Mouse (Mus musculus): ENCODE measurements around the gene Kalrn. TPM values are rescaled to one million over a fixed set of nuclear protein-coding genes. Genes with fewer than 3 reads are reported as not detected.
"Not testable (repeated sequence)": the region's sequence is repeated elsewhere in the genome, so short reads cannot be mapped to it uniquely, and the experiment has no call there.

The Kalrn gene
- polyA plus RNA-seq, 1 experiment from 2014 or later: 16.8 TPM

DNA sequence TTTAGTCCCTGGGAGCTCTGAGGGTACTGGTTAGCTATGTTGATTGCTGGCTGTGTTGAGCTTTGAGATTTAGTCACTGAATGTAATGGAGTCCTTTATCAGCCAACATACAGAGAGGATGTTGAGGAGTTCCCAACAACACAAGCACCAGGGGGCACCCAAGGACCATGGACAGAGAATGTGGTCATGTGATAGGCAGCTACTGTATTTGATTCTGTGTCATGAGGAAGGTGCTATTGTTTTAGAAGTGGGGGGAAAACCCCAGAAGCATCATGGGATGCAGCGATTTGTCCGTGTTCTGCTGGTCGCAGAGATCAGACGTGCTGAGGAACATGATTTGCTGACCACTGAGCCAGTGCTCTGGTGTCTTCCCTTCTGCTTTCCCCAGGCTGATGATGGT lies 269.5 kb downstream of the Kalrn start:
- not testable (repeated sequence) for H3K9ac ChIP-seq (ENCODE audit: low read length); H3K4me2 ChIP-seq; H3K36me3 ChIP-seq (ENCODE audit: control insufficient read depth, insufficient read depth, low read length); H3K9me3 ChIP-seq (ENCODE audit: control insufficient read depth, low read length); ATAC-seq (ENCODE audit: low FRiP score); H3K4me3 ChIP-seq (ENCODE audit: low read depth, low read length); H3K27ac ChIP-seq (ENCODE audit: low read depth, low read length); H3K27me3 ChIP-seq (ENCODE audit: control insufficient read depth, insufficient read depth, low read length); H3K4me1 ChIP-seq (ENCODE audit: control insufficient read depth, insufficient read depth, low read length)
- DNase-seq (ENCODE audit: low spot score, missing footprints): peak; percentile 72
- WGBS: 75% methylated on average over 4 of the region's 4 CpGs

DNA sequence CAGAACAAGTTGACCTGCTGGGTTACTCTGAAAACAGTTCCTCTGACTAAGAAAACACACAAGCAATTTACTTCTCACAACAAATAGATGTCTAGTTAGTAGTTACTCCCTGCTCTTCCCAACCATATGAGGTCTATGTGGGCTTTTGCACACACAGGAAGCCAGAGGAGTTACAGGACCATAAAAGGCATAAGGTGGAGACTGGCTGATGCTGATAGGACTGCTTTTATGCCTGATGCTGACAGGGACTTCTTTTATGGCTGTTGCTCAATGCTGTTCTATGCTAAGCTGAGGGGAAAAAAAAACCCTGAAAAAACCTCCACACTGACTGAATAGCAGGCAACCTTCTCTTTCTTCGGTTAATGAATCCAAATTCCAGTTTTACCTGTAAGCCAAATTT lies 270.8 kb downstream of the Kalrn start:
- ATAC-seq (ENCODE audit: low FRiP score): no peak

GRCm38 (mm10) chr16:34302063-34302462 lies 271.3 kb downstream of the Kalrn start:
- DNase-seq (ENCODE audit: low spot score, missing footprints) (peak; percentile 77), ATAC-seq (ENCODE audit: low FRiP score) (no peak)
- no peak overlapping the region for H3K4me2 ChIP-seq
- no peaks in the 10 kb centered on the region for H3K36me3 ChIP-seq (ENCODE audit: control insufficient read depth, insufficient read depth, low read length)
- H3K4me3 ChIP-seq (ENCODE audit: low read depth, low read length): no peak overlapping the region
- H3K9ac ChIP-seq (ENCODE audit: low read length): no peak overlapping the region
- H3K27me3 ChIP-seq (ENCODE audit: control insufficient read depth, insufficient read depth, low read length): no peaks in the 10 kb centered on the region
- WGBS: 91% methylated on average over 1 of the region's 1 CpGs
- no peaks in the 10 kb centered on the region for H3K4me1 ChIP-seq (ENCODE audit: control insufficient read depth, insufficient read depth, low read length)
- no peaks in the 10 kb centered on the region for H3K9me3 ChIP-seq (ENCODE audit: control insufficient read depth, low read length)
- H3K27ac ChIP-seq (ENCODE audit: low read depth, low read length): no peak overlapping the region

More for the DNA sequence above, 270.8 kb downstream of the Kalrn start:
- no peak for DNase-seq (ENCODE audit: low spot score, missing footprints)
- Histone ChIP-seq H3K4me1 (ENCODE audit: control insufficient read depth, insufficient read depth, low read length) (no peaks in the 10 kb centered on the region), H3K27me3 (ENCODE audit: control insufficient read depth, insufficient read depth, low read length) (no peaks in the 10 kb centered on the region), H3K4me3 (ENCODE audit: low read depth, low read length) (no peak overlapping the region), H3K27ac (ENCODE audit: low read depth, low read length) (no peak overlapping the region), H3K9me3 (ENCODE audit: control insufficient read depth, low read length) (no peaks in the 10 kb centered on the region), H3K36me3 (ENCODE audit: control insufficient read depth, insufficient read depth, low read length) (no peaks in the 10 kb centered on the region), H3K4me2 (no peak overlapping the region), H3K9ac (ENCODE audit: low read length) (no peak overlapping the region)
- 93% methylated on average over 1 of the region's 1 CpGs for WGBS

- WGBS: 83% methylated on average over 2 of the region's 2 CpGs
- H3K27me3 ChIP-seq (ENCODE audit: control insufficient read depth, insufficient read depth, low read length): no peaks in the 10 kb centered on the region
- H3K9ac ChIP-seq (ENCODE audit: low read length): no peak overlapping the region
- no peaks in the 10 kb centered on the region for H3K36me3 ChIP-seq (ENCODE audit: control insufficient read depth, insufficient read depth, low read length)
- no peaks in the 10 kb centered on the region for H3K9me3 ChIP-seq (ENCODE audit: control insufficient read depth, low read length)
- H3K4me1 ChIP-seq (ENCODE audit: control insufficient read depth, insufficient read depth, low read length): no peaks in the 10 kb centered on the region
- no peak for DNase-seq (ENCODE audit: low spot score, missing footprints)
- no peak for ATAC-seq (ENCODE audit: low FRiP score)
- H3K27ac ChIP-seq (ENCODE audit: low read depth, low read length): no peak overlapping the region
- H3K4me2 ChIP-seq: no peak overlapping the region
- H3K4me3 ChIP-seq (ENCODE audit: low read depth, low read length): no peak overlapping the region
These were observed 274.1 kb downstream of the Kalrn start for GRCm38 (mm10) chr16:34299226-34299625.

- Histone ChIP-seq H3K9ac (ENCODE audit: low read length) (no peak overlapping the region), H3K27me3 (ENCODE audit: control insufficient read depth, insufficient read depth, low read length) (no peaks in the 10 kb centered on the region), H3K9me3 (ENCODE audit: control insufficient read depth, low read length) (no peaks in the 10 kb centered on the region), H3K4me2 (no peak overlapping the region), H3K4me1 (ENCODE audit: control insufficient read depth, insufficient read depth, low read length) (no peaks in the 10 kb centered on the region), H3K36me3 (ENCODE audit: control insufficient read depth, insufficient read depth, low read length) (no peaks in the 10 kb centered on the region), H3K27ac (ENCODE audit: low read depth, low read length) (no peak overlapping the region), H3K4me3 (ENCODE audit: low read depth, low read length) (no peak overlapping the region)
- ATAC-seq (ENCODE audit: low FRiP score) (no peak), DNase-seq (ENCODE audit: low spot score, missing footprints) (no peak)
- 61% methylated on average over 5 of the region's 5 CpGs for WGBS
These were observed 275.2 kb downstream of the Kalrn start for GRCm38 (mm10) chr16:34297911-34298682.

DNA sequence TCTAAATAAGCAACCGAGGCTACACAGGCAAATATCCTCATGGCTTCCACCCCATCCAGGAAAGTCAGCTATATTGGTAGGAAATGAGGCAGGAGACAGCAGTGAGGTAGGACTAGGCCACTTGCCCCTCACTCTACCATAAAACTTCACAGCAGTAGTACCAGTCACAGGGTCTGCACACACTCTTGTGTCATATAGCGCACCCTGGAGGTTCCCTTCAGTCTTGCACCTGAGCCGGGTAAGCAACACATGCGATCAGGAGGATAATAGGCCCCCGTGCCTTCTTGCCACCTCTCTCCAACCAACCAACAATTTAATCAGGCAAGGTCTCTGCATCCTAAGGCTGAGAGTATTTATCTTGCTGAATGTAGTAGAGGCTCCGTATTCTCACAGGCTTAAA lies 278.8 kb downstream of the Kalrn start:
- H3K4me1 ChIP-seq (ENCODE audit: control insufficient read depth, insufficient read depth, low read length): no peaks in the 10 kb centered on the region
- DNase-seq (ENCODE audit: low spot score, missing footprints): no peak
- no peak for ATAC-seq (ENCODE audit: low FRiP score)
- H3K4me2 ChIP-seq: no peak overlapping the region
- 83% methylated on average over 6 of the region's 6 CpGs for WGBS
- no peak overlapping the region for H3K27ac ChIP-seq (ENCODE audit: low read depth, low read length)
- H3K27me3 ChIP-seq (ENCODE audit: control insufficient read depth, insufficient read depth, low read length): no peaks in the 10 kb centered on the region
- H3K9ac ChIP-seq (ENCODE audit: low read length): no peak overlapping the region
- no peaks in the 10 kb centered on the region; the same call in 1 of the 2 replicates for H3K36me3 ChIP-seq (ENCODE audit: control insufficient read depth, insufficient read depth, low read length)
- no peaks in the 10 kb centered on the region for H3K9me3 ChIP-seq (ENCODE audit: control insufficient read depth, low read length)
- H3K4me3 ChIP-seq (ENCODE audit: low read depth, low read length): no peak overlapping the region

GRCm38 (mm10) chr16:34293675-34294074 lies 279.7 kb downstream of the Kalrn start:
- Histone ChIP-seq H3K27ac (ENCODE audit: low read depth, low read length) (no peak overlapping the region), H3K9ac (ENCODE audit: low read length) (no peak overlapping the region), H3K4me3 (ENCODE audit: low read depth, low read length) (no peak overlapping the region), H3K4me1 (ENCODE audit: control insufficient read depth, insufficient read depth, low read length) (no peaks in the 10 kb centered on the region), H3K27me3 (ENCODE audit: control insufficient read depth, insufficient read depth, low read length) (no peaks in the 10 kb centered on the region), H3K4me2 (no peak overlapping the region), H3K9me3 (ENCODE audit: control insufficient read depth, low read length) (no peaks in the 10 kb centered on the region), H3K36me3 (ENCODE audit: control insufficient read depth, insufficient read depth, low read length) (no peaks in the 10 kb centered on the region; the same call in 1 of the 2 replicates)
- 97% methylated on average over 2 of the region's 2 CpGs for WGBS
- ATAC-seq (ENCODE audit: low FRiP score) (no peak), DNase-seq (ENCODE audit: low spot score, missing footprints) (no peak)

- H3K4me2 ChIP-seq: no peak overlapping the region
- no peak overlapping the region for H3K9ac ChIP-seq (ENCODE audit: low read length)
- 43% methylated on average over 7 of the region's 7 CpGs for WGBS
- H3K9me3 ChIP-seq (ENCODE audit: control insufficient read depth, low read length): no peaks in the 10 kb centered on the region
- no peak for ATAC-seq (ENCODE audit: low FRiP score)
- H3K27ac ChIP-seq (ENCODE audit: low read depth, low read length): no peak overlapping the region
- no peaks in the 10 kb centered on the region; the same call in 1 of the 2 replicates for H3K36me3 ChIP-seq (ENCODE audit: control insufficient read depth, insufficient read depth, low read length)
- no peaks in the 10 kb centered on the region for H3K4me1 ChIP-seq (ENCODE audit: control insufficient read depth, insufficient read depth, low read length)
- no peaks in the 10 kb centered on the region for H3K27me3 ChIP-seq (ENCODE audit: control insufficient read depth, insufficient read depth, low read length)
- H3K4me3 ChIP-seq (ENCODE audit: low read depth, low read length): no peak overlapping the region
- peak; percentile 77 for DNase-seq (ENCODE audit: low spot score, missing footprints)
These were observed 283.7 kb downstream of the Kalrn start for GRCm38 (mm10) chr16:34289583-34289982.

- WGBS: 86% methylated on average over 8 of the region's 8 CpGs
- DNase-seq (ENCODE audit: low spot score, missing footprints) (no peak), ATAC-seq (ENCODE audit: low FRiP score) (no peak)
- no peak overlapping the region for H3K4me2 ChIP-seq
- H3K27ac ChIP-seq (ENCODE audit: low read depth, low read length): no peak overlapping the region
- no peaks in the 10 kb centered on the region for H3K36me3 ChIP-seq (ENCODE audit: control insufficient read depth, insufficient read depth, low read length)
- no peak overlapping the region for H3K9ac ChIP-seq (ENCODE audit: low read length)
- H3K4me1 ChIP-seq (ENCODE audit: control insufficient read depth, insufficient read depth, low read length): no peaks in the 10 kb centered on the region
- H3K9me3 ChIP-seq (ENCODE audit: control insufficient read depth, low read length): no peaks in the 10 kb centered on the region
- H3K27me3 ChIP-seq (ENCODE audit: control insufficient read depth, insufficient read depth, low read length): no peaks in the 10 kb centered on the region
- no peak overlapping the region for H3K4me3 ChIP-seq (ENCODE audit: low read depth, low read length)
These were observed 291.3 kb downstream of the Kalrn start for GRCm38 (mm10) chr16:34282026-34282425.

Data from midbrain, embryonic 11.5 days (tissue).